Mouse (Mus musculus): Measurements from ENCODE around the gene Olfr1331.
"Not testable (repeated sequence)": the region's sequence is repeated elsewhere in the genome, so short reads cannot be mapped to it uniquely, and the experiment has no call there.

Gene Olfr1331

GRCm38 (mm10) chr4:118864349-118864748 is at the start of gene Olfr1331:
Olfr1331 (plus strand) TSS chr4:118864649.
- no peak for ATAC-seq (ENCODE audit: insufficient number of reproducible peaks, low FRiP score, low TSS enrichment)

- ATAC-seq (ENCODE audit: insufficient number of reproducible peaks, low FRiP score, low TSS enrichment), result no peak
Measured at GRCm38 (mm10) chr4:118818921-118819320, 45.5 kb upstream of the Olfr1331 start.

GRCm38 (mm10) chr4:118836179-118836578 is 28.3 kb upstream of the Olfr1331 start, which contains the start of gene Olfr1333:
Olfr1333 (minus strand) TSS chr4:118836279.
- no peak for ATAC-seq (ENCODE audit: insufficient number of reproducible peaks, low FRiP score, low TSS enrichment)

- ATAC-seq (ENCODE audit: insufficient number of reproducible peaks, low FRiP score, low TSS enrichment), result no peak
Measured at GRCm38 (mm10) chr4:118861791-118862190, 2.7 kb upstream of the Olfr1331 start.

- no peak for ATAC-seq (ENCODE audit: insufficient number of reproducible peaks, low FRiP score, low TSS enrichment)
Measured at GRCm38 (mm10) chr4:118862704-118863103, 1.7 kb upstream of the Olfr1331 start.

- ATAC-seq (ENCODE audit: insufficient number of reproducible peaks, low FRiP score, low TSS enrichment), result no peak
Measured at GRCm38 (mm10) chr4:118867566-118867965, 3.1 kb downstream of the Olfr1331 start.

GRCm38 (mm10) chr4:118888297-118888696 is 23.8 kb downstream of the Olfr1331 start, which contains the start of gene Olfr1330:
Olfr1330 (plus strand) TSS chr4:118888597.
- ATAC-seq (ENCODE audit: insufficient number of reproducible peaks, low FRiP score, low TSS enrichment), result no peak

- no peak for ATAC-seq (ENCODE audit: insufficient number of reproducible peaks, low FRiP score, low TSS enrichment)
Measured at GRCm38 (mm10) chr4:118901981-118902380, 37.5 kb downstream of the Olfr1331 start.

GRCm38 (mm10) chr4:118917365-118917764 is 52.9 kb downstream of the Olfr1331 start, which contains the start of gene Olfr1329:
Olfr1329 (minus strand) TSS chr4:118917465.
- ATAC-seq (ENCODE audit: insufficient number of reproducible peaks, low FRiP score, low TSS enrichment), result not testable (repeated sequence)
